Mouse (Mus musculus) stomach, postnatal 0 days (tissue): ENCODE results near the gene Specc1. TPM values are rescaled to one million over a fixed set of nuclear protein-coding genes. Genes with fewer than 3 reads are reported as not detected.

Source experiments
- ATAC-seq: fragments of 200-750 bp; cut with Nextera tagmentation; 2 replicates; pipeline ENCODE4 v1.8.0; 2017; ENCODE audit not compliant: low FRiP score, low TSS enrichment
- DNase-seq: peaks from one replicate; pipeline ENCODE4 v3.0.0-alpha.2; 2016; ENCODE audit warnings: low spot score
- H3K27ac ChIP-seq: fragments of 300-500 bp; sonication (generic); replicated peaks from 2 replicates; pipeline ENCODE4 v1.5.1; 2014; ENCODE audit warnings: mild to moderate bottlenecking, control low read depth
- H3K27me3 ChIP-seq: fragments of 300-500 bp; sonication (generic); 2 replicates; pipeline ENCODE4 v1.6.1; 2014; ENCODE audit warnings: low read length; ENCODE audit not compliant: control insufficient read depth, insufficient read depth
- H3K36me3 ChIP-seq: fragments of 300-500 bp; sonication (generic); 2 replicates; pipeline ENCODE4 v1.6.1; 2014; ENCODE audit warnings: low read length, mixed read lengths; ENCODE audit not compliant: control insufficient read depth, insufficient read depth
- H3K4me1 ChIP-seq: fragments of 300-500 bp; sonication (generic); replicated peaks from 2 replicates; pipeline ENCODE4 v1.6.1; 2014; ENCODE audit warnings: antibody characterized with exemption; ENCODE audit not compliant: control insufficient read depth, insufficient read depth
- H3K4me2 ChIP-seq: fragments of 300-500 bp; sonication (generic); replicated peaks from 2 replicates; pipeline ENCODE4 v1.6.1; 2014; ENCODE audit warnings: low read depth, mild to moderate bottlenecking, control low read depth, moderate library complexity
- H3K4me3 ChIP-seq: fragments of 300-500 bp; sonication (generic); 2 replicates; pipeline ENCODE4 v1.5.1; 2014; ENCODE audit warnings: low read depth, low read length, control low read depth
- H3K9ac ChIP-seq: fragments of 300-500 bp; sonication (generic); 2 replicates; pipeline ENCODE4 v1.6.1; 2014; ENCODE audit warnings: mild to moderate bottlenecking, low read length, control low read depth, mixed read lengths
- H3K9me3 ChIP-seq: fragments of 300-500 bp; sonication (generic); 2 replicates; pipeline ENCODE4 v1.6.1; 2016; ENCODE audit warnings: low read length; ENCODE audit not compliant: control insufficient read depth
- CTCF ChIP-seq: IDR thresholded peaks from 2 replicates; pipeline ENCODE4 v1.5.1; 2016; ENCODE audit warnings: antibody characterized with exemption, low read depth, mild to moderate bottlenecking, moderate library complexity
- EP300 ChIP-seq: optimal IDR thresholded peaks from 2 replicates; pipeline ENCODE3; 2016; ENCODE audit warnings: antibody characterized with exemption
- whole genome bisulfite sequencing: fragments of 180-500 bp; shearing (Covaris S2); extraction: QIAGEN DNeasy Blood & Tissue Kit; methylation state at CpG from one replicate; pipeline ENCODE4 v1.1.7; 2014; 5-methylcytosine and 5-hydroxymethylcytosine counted together
- polyA plus RNA-seq: library from polyadenylated mRNA; unstranded; fragments of >200 nt; fragmentation: Nextera tagmentation; extraction: Ambion mirVana; gene quantifications from 2 replicates; pipeline ENCODE4 v1.2.1, GENCODE M21; 2015

The Specc1 gene
- polyA plus RNA-seq, 1 experiment from 2014 or later = 3.2 TPM

GRCm38 (mm10) chr11:62027705-62028104, 71.1 kb downstream of the Specc1 start:
- no peak for TF ChIP-seq EP300
- TF ChIP-seq CTCF = no peak
- DNase-seq (no peak), ATAC-seq (no peak)
- H3K27me3 ChIP-seq = no peaks in the 10 kb centered on the region; the same call in 1 of the 2 replicates
- H3K36me3 ChIP-seq = no peaks in the 10 kb centered on the region
- no peak overlapping the region for H3K9ac ChIP-seq
- H3K27ac ChIP-seq = no peak overlapping the region
- H3K4me2 ChIP-seq = no peak overlapping the region
- no peaks in the 10 kb centered on the region for H3K9me3 ChIP-seq
- no peak overlapping the region for H3K4me3 ChIP-seq
- H3K4me1 ChIP-seq = no peaks in the 10 kb centered on the region
- 36% methylated on average over 2 of the region's 2 CpGs for WGBS

GRCm38 (mm10) chr11:62029171-62029570, 72.6 kb downstream of the Specc1 start:
- Histone ChIP-seq H3K27ac (no peak overlapping the region), H3K27me3 (no peaks in the 10 kb centered on the region; the same call in 1 of the 2 replicates), H3K9ac (no peak overlapping the region), H3K4me2 (no peak overlapping the region), H3K4me3 (no peak overlapping the region), H3K4me1 (no peaks in the 10 kb centered on the region), H3K9me3 (no peaks in the 10 kb centered on the region), H3K36me3 (no peaks in the 10 kb centered on the region)
- ATAC-seq (no peak), DNase-seq (no peak)
- WGBS = 86% methylated on average over 9 of the region's 9 CpGs
- TF ChIP-seq CTCF = no peak
- no peak for TF ChIP-seq EP300

GRCm38 (mm10) chr11:62034564-62034963, 78.0 kb downstream of the Specc1 start:
- Histone ChIP-seq H3K4me2 (no peak overlapping the region), H3K27me3 (no peaks in the 10 kb centered on the region; the same call in 1 of the 2 replicates), H3K4me1 (no peaks in the 10 kb centered on the region), H3K9me3 (no peaks in the 10 kb centered on the region), H3K4me3 (no peak overlapping the region), H3K27ac (no peak overlapping the region), H3K36me3 (no peaks in the 10 kb centered on the region), H3K9ac (no peak overlapping the region)
- TF ChIP-seq EP300 (no peak), CTCF (no peak)
- ATAC-seq (no peak), DNase-seq (no peak)
- WGBS = 69% methylated on average over 6 of the region's 6 CpGs

GRCm38 (mm10) chr11:62035220-62035619, 78.7 kb downstream of the Specc1 start:
- ATAC-seq = no peak
- no peaks in the 10 kb centered on the region for H3K9me3 ChIP-seq
- WGBS = 64% methylated on average over 1 of the region's 1 CpGs

GRCm38 (mm10) chr11:62040122-62040521, 83.6 kb downstream of the Specc1 start:
- ATAC-seq (no peak), DNase-seq (no peak)
- H3K27me3 ChIP-seq = no peaks in the 10 kb centered on the region
- WGBS = 61% methylated on average over 2 of the region's 2 CpGs
- H3K27ac ChIP-seq = no peak overlapping the region
- H3K9me3 ChIP-seq = no peaks in the 10 kb centered on the region
- H3K9ac ChIP-seq = no peak overlapping the region
- no peak overlapping the region for H3K4me2 ChIP-seq
- TF ChIP-seq CTCF (no peak), EP300 (no peak)
- no peaks in the 10 kb centered on the region for H3K36me3 ChIP-seq
- H3K4me1 ChIP-seq = no peaks in the 10 kb centered on the region
- H3K4me3 ChIP-seq = no peak overlapping the region

More at GRCm38 (mm10) chr11:62035220-62035619, 78.7 kb downstream of the Specc1 start:
- H3K36me3 ChIP-seq = no peaks in the 10 kb centered on the region
- H3K27me3 ChIP-seq = no peaks in the 10 kb centered on the region
- no peaks in the 10 kb centered on the region for H3K4me1 ChIP-seq
- H3K4me3 ChIP-seq = no peak overlapping the region
- H3K27ac ChIP-seq = no peak overlapping the region
- no peak overlapping the region for H3K9ac ChIP-seq
- H3K4me2 ChIP-seq = no peak overlapping the region
- no peak for DNase-seq
- TF ChIP-seq EP300 = no peak
- no peak for TF ChIP-seq CTCF

- WGBS = 41% methylated on average over 3 of the region's 3 CpGs
- H3K36me3 ChIP-seq = no peaks in the 10 kb centered on the region
- no peaks in the 10 kb centered on the region for H3K27me3 ChIP-seq
- H3K9ac ChIP-seq = no peak overlapping the region
- DNase-seq (no peak), ATAC-seq (0 out of 2 replicates have a peak, but pooled peaks have one; percentile 56)
- no peak overlapping the region for H3K27ac ChIP-seq
- TF ChIP-seq CTCF (peak; percentile 78), EP300 (no peak)
- no peaks in the 10 kb centered on the region for H3K4me1 ChIP-seq
- H3K9me3 ChIP-seq = no peaks in the 10 kb centered on the region
- H3K4me3 ChIP-seq = no peak overlapping the region
- no peak overlapping the region for H3K4me2 ChIP-seq
Measured at GRCm38 (mm10) chr11:62044627-62045026, 88.1 kb downstream of the Specc1 start.
